Mouse (Mus musculus): Measurements from ENCODE around the gene Sema4b.

Gene Sema4b

GRCm38 (mm10) chr7:80186531-80187296 is at the start of gene Sema4b:
Sema4b (plus strand) TSS chr7:80186841.
- in situ Hi-C loops (cut with MboI, MseI): no loop called here

- in situ Hi-C loops (cut with MboI, MseI): no loop called here
Measured at GRCm38 (mm10) chr7:80138375-80138774, 48.3 kb upstream of the Sema4b start.

GRCm38 (mm10) chr7:80140815-80141214 is 45.8 kb upstream of the Sema4b start:
- in situ Hi-C loops (cut with MboI, MseI): no loop called here

GRCm38 (mm10) chr7:80143331-80144273 is 43.0 kb upstream of the Sema4b start:
- in situ Hi-C loops (cut with MboI, MseI): no loop called here

GRCm38 (mm10) chr7:80144695-80145094 is 41.9 kb upstream of the Sema4b start:
- in situ Hi-C loops (cut with MboI, MseI): no loop called here

- in situ Hi-C loops (cut with MboI, MseI): no loop called here
Measured at GRCm38 (mm10) chr7:80146077-80146476, 40.6 kb upstream of the Sema4b start.

GRCm38 (mm10) chr7:80149356-80149755 is 37.3 kb upstream of the Sema4b start:
- in situ Hi-C loops (cut with MboI, MseI): no loop called here

- in situ Hi-C loops (cut with MboI, MseI): loop anchor here in 1 of 2 experiments (10.0 kb wide), 1 partner anchor 63 kb away; no protein-coding TSS in a partner anchor
Measured at GRCm38 (mm10) chr7:80152152-80152551, 34.5 kb upstream of the Sema4b start.

- in situ Hi-C loops (cut with MboI, MseI): loop anchor here in 1 of 2 experiments (10.0 kb wide), 1 partner anchor 62 kb away; no protein-coding TSS in a partner anchor
Measured at GRCm38 (mm10) chr7:80152756-80153155, 33.9 kb upstream of the Sema4b start.

- in situ Hi-C loops (cut with MboI, MseI): loop anchor here in 1 of 2 experiments (10.0 kb wide), 1 partner anchor 60 kb away; no protein-coding TSS in a partner anchor
Measured at GRCm38 (mm10) chr7:80154689-80155088, 32.0 kb upstream of the Sema4b start.

- in situ Hi-C loops (cut with MboI, MseI): loop anchor here in 1 of 2 experiments (10.0 kb wide), 1 partner anchor 58 kb away; no protein-coding TSS in a partner anchor
Measured at GRCm38 (mm10) chr7:80156711-80157227, 29.9 kb upstream of the Sema4b start.

GRCm38 (mm10) chr7:80158496-80159268 is 28.0 kb upstream of the Sema4b start:
- in situ Hi-C loops (cut with MboI, MseI): loop anchor here in 1 of 2 experiments (10.0 kb wide), 1 partner anchor 56 kb away; no protein-coding TSS in a partner anchor

- in situ Hi-C loops (cut with MboI, MseI): loop anchor here in 1 of 2 experiments (5.0 kb wide), 1 partner anchor 57 kb away; no protein-coding TSS in a partner anchor
Measured at GRCm38 (mm10) chr7:80160293-80160944, 26.2 kb upstream of the Sema4b start.

GRCm38 (mm10) chr7:80160945-80161306 is 25.7 kb upstream of the Sema4b start:
- in situ Hi-C loops (cut with MboI, MseI): loop anchor here in 1 of 2 experiments (5.0 kb wide), 1 partner anchor 56 kb away; no protein-coding TSS in a partner anchor

- in situ Hi-C loops (cut with MboI, MseI): no loop called here
Measured at GRCm38 (mm10) chr7:80165432-80165831, 21.2 kb upstream of the Sema4b start.

- in situ Hi-C loops (cut with MboI, MseI): no loop called here
Measured at GRCm38 (mm10) chr7:80166740-80167139, 19.9 kb upstream of the Sema4b start.

GRCm38 (mm10) chr7:80169847-80170246 is 16.8 kb upstream of the Sema4b start:
- in situ Hi-C loops (cut with MboI, MseI): no loop called here

- in situ Hi-C loops (cut with MboI, MseI): no loop called here
Measured at GRCm38 (mm10) chr7:80171345-80171744, 15.3 kb upstream of the Sema4b start.

GRCm38 (mm10) chr7:80172069-80172956 is 14.3 kb upstream of the Sema4b start:
- in situ Hi-C loops (cut with MboI, MseI): no loop called here

Data from T-helper 17 cell (primary cell).